Mouse (Mus musculus) brain, adult 2 months (tissue): Measurements from ENCODE around the gene Txndc12.

Experiments
- DNase-seq: peaks from one replicate; pipeline ENCODE4 v3.0.0; 2011; ENCODE audit warnings: low read depth, low spot score

Gene Txndc12

DNA sequence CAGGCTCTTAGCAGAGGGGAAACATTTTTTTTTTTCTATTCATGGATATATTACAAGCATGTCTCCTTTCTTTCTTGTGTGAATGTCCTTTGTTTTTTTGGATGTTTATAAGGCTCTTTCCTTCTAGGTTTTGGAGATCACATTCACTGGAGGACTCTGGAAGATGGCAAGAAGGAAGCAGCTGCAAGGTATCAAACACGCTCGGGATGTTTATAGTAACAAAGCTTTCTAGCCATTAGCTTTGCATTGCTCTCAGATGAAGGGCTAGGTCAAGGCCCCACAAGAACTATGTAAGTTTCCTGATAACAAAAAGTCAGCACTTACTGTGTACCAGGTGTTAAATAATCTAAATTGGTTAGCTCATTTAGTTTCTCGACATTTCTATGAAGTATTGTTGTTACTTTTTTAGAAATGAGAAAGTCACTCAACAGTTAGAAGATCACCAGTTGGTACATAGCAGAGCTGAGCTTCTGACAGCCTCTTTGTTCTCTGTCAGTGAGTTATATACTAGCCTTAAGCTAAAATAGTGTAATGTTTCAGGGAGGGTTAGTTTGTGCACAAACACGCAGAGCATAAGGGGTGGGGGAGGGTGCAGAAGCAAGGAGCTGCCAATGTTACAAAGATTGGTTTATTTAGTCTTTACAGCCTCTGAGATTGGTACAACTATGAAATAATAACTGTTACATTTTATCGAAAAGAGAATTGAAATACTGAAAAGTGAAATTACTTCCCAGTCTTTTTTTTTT, 11.6 kb downstream of the Txndc12 start:
- DNase-seq, result no peak

DNA sequence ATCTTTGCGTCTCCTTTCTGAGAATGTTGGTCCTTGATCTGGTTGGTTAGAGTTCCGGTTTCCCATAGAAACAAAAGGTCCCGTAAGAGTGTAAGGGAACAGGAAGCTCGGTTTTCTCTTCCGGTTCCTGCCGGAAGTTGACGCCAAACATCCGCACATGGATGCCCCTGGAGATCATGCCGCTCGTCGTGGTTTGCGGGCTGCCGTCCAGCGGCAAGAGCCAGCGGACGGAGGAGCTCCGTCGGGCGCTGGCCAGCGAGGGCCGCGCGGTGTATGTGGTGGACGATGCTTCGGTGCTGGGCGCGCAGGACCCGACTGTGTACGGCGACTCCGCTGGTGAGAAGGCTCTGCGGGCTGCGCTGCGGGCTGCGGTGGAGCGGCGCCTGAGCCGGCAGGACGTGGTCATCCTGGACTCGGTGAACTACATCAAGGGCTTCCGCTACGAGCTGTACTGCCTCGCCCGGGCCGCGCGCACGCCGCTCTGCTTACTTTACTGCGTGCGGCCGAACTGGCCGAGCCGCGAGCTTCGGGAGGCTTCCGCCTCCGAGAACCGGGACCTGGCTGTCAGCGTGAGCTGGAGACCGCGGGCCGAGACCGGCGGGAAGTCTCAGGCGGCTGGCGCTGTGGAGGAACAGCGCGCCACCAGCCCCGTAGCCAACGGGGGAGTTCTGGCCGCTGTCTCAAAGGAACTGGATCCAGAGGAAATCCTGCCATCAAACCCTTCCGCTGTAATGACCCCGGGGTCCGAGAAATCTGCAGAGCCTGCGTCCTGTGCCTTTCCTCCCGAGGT, 13.5 kb downstream of the Txndc12 start, which contains the start of gene Kti12:
Kti12 (plus strand) TSS at position 71 of the 790 bp plus-strand sequence.
- peak; percentile 96 for DNase-seq

DNA sequence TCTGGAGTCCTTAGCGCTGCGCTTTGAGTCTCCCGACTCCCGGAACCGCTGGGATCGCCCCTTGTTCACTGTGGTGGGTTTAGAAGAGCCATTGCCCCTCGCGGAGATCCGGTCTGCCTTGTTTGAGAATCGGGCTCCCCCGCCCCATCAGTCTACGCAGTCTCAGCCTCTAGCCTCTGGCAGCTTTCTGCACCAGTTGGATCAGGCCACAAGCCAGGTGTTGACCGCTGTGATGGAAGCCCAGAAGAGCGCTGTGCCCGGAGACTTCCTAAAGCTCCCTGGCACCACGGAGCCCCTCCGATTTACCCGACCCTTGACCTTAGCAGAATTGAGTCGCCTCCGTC, 14.1 kb downstream of the Txndc12 start, which contains the start of gene A730015C16Rik:
A730015C16Rik (minus strand) TSS at position 115 of the 344 bp plus-strand sequence.
- peak; percentile 22 for DNase-seq

DNA sequence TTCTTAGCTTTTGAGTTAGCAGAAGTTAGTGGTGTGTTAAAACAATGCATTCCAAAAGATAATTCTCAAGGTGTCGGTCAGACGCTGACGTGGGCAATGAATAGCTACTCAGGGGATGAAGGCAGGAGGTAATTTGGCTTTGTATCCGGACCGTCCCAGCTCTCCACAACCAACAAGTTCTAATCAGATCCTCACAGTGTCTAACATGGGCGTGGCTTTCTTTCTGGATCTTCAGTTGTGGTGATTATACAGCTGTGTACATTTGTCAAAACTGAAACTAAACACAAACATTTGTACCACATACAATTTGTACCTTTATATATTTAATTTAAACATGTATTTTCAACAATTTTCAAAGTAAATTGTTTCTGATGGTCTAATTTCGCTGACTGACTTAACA, 32.4 kb downstream of the Txndc12 start:
- DNase-seq, result no peak

DNA sequence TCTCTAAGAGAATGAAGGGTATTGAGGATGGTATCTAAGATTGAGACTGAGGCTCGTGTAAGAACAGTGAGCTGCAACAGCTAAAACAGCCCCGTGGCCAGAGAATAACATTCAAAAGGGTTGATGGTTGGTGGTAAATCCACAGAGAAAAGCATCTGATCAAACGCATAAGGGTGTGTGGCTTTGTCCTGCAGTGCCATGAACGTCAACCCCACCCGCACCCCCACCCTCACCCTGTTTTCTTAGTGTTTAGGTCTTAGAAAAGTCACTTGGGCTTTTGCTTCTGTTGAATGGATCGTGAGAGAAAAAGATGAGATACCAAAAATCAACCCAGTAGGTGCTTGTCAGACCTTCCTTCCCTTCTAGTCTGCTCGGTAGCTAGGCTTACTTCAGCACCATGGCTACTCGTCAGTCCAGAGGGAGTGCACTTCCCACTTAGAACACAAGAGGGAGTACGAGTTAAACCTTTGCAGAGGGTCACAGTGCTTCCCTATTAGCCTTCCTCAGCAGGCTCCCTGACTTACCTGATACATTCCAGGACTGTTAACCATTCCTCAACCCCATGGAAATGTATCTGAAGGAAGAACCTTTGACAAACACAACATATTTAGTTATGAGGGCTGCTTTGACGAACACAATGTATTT, 35.5 kb downstream of the Txndc12 start:
- peak; percentile 94 for DNase-seq

DNA sequence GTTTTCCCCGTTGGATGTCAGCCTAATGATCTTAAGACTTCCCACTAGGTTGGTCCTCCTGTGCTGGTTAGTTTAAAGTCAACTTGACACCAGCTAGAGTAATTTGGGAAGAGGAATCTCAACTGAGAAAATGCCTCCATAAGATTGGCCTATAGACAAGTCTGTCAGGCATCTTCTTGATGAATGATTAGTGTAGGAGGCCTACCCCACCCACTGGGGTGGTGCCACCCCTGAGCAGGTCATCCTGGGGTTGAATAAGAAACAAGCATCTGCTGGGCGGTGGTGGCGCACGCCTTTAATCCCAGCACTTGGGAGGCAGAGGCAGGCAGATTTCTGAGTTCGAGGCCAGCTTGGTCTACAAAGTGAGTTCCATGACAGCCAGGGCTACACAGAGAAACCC, 39.3 kb downstream of the Txndc12 start:
- DNase-seq, result no peak

DNA sequence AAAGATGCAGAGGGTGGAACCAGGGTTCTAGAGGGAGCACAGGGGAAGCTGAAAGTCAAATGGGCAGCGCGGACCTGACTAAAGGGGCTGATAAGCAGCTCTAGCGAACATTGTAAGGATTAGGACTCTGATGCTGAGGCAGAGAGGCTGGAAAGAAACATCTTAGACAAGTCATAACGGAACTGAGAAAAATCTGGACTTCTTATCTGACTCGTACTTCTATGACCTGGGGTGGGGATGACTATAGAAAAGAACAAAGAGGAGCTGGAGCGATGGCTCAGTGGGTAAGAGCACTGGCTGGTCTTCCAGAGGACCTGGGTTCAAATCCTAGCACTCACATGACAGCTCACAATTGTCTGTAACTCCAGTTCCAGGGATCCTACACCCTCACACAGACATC, 43.5 kb downstream of the Txndc12 start:
- no peak for DNase-seq

DNA sequence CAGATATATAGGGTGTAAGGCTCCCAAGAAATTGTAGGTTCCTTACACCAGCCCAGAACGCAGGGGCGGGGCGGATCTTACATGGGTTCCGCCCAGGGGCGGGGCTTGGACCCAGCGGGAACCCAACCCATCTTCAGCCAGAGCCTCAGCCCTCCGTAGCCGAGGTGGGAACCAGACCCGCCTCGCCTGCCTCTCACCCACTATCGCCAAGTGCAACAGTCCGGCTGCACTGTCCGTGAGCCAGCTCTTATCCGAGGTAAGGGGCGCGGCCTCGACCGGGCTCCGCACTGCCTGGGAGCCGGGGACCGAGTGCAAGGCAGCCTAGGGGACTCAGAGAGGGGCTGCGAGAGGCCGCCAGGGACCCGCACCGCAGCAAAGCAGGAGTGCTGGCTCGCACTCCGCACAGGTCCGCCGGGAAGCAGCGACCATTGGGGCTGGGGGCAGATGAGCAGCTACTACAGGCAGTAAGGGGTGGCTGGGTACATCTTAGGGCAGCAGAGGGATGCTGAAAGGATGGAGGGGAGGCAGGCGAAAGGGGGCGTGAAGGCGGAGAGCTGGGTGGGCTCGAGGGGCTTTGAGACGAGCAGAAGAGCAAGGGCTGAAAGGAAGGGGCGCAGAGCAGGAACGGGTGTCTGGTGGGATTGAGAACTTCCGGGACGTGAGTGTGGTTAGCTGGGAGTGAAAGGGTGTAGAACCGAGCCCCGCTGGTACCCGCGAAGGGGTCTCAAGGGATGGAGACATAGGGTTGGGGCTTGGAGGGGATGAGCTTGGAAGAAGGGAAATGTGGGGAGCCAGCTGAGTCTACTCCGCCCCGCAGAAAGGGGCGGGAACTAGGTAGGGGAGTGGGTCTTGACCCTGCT, 44.8 kb downstream of the Txndc12 start, which contains the start of gene Rab3b:
Rab3b (plus strand) TSS at position 101 of the 860 bp plus-strand sequence.
- peak; percentile 59 for DNase-seq

DNA sequence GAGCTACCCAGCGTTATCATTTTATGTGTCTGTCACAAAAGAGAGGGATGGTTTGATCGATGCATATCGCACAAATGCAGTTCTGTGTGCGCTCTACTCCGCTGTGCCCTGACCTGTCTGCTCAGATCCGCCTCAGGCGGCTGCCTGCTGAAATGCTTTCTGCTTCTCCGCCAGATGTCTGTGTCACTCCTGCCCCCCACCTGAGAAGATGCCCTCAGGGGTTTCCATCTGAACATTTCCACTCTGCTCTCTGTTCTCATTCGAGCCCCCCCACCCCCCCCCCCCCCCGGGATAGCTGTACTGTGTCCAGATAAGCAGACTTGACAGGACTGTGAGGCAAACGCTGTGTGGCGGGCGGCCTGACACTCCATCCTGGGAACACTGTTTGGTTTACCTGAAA, 49.4 kb downstream of the Txndc12 start:
- DNase-seq, result peak; percentile 18

DNA sequence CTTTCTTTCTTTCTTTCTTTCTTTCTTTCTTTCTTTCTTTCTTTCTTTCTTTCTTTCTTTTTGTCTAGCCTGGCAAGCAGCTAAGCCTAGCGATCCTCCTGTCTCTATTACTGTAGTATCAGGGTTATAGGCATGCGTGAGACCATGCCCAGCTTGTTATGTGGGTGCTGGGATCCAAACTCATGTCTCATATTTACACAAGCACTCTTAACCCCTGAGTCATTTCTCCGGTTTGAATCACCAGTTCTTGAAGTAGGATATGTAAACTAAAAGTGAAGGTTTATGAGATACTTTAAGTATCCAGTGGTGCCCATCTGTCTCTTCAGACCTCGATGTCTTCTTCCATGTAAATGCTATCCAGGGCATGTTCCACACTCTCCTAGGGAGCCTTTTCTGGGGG, 53.1 kb downstream of the Txndc12 start:
- no peak for DNase-seq

DNA sequence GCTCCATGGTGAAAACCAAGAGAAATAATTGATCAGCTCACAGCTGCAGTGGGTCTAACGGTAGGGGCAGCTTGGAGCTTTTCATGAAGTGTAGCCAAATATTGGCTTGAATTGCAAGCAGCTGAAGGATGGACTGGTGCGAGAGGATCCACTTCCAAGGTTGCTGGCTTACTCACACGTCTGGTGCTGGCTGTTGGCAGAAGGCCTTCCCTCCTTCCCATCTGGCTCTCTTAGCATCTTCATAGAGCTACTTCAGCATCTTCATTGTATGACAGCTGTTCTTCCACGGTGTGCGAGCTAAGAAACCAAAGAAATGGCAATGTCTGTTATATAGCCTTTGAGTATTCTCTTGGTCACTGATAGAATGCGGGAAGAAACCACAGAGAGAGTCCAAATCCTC, 56.5 kb downstream of the Txndc12 start:
- peak; percentile 71 for DNase-seq

DNA sequence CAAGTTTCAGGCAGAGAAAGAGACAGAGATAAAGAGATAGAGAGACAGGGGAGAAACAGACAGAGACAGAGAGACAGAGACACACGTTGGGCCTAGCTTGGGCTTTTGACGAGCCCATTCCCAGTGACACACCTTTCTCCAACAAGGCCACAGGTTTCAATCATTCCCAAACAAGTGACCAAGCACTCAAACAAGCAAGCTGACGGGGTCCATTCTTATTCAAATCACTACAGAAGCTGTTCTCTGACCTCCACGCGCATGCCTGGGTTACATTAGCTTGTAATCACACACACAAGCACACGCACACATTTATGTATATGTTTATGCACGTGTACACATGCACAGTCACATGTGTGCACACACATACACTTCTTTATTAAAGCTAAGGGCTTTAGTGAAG, 66.0 kb downstream of the Txndc12 start:
- no peak for DNase-seq

DNA sequence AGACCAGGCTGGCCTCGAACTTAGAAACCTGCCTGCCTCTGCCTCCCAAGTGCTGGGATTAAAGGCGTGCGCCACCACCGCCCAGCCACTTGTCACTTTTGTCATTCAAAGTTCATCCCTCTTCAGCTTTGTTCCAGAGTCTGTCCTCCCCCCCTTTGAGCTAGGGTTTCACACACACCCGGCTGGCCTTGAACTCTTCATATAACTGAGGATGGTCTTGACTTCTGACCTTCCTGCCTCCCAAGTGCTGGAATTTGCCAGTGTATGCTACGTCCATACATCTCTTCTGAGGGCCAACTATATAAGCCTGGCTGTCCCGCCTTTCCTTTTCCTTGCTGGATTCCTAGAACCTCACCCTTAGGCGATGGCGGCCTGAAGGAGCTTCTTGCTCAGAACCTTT, 68.5 kb downstream of the Txndc12 start:
- DNase-seq, result no peak

DNA sequence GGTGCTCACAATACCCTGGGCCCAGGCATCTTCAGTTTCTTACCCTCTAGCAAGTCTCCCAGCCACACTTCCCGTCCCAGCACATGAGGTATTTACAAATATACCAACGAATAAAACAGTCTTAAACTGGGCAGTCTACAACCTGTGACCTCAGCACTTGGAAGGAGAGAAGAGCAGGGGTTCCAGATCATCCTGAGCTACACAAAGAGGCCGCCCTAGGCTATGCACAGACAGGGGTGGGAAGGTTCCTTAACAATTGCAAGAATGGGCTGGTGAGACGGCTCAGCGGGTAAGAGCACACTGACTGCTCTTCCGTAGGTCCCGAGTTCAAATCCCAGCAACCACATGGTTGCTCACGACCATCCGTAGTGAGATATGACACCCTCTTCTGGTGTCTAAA, 68.9 kb downstream of the Txndc12 start:
- DNase-seq, result no peak

DNA sequence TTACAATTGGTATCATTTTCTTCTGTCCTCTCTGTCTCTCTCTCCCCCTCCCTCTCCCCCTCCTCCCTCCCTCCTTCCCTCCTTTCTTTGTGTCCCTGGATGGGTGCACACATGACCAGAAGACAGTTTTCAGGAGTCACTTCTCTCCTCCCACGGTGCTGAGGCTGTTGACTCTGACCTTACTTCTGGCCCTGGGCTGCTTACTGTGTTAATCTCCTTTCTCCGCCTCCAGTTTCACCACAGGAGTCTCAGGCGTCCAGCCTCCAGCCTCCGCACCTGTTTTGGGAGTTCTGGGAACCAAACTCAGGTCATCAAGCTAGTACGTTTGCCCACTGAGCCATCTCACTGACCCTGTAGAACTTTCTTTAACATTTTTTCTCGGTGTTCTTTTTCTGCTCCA, 69.7 kb downstream of the Txndc12 start:
- no peak for DNase-seq

DNA sequence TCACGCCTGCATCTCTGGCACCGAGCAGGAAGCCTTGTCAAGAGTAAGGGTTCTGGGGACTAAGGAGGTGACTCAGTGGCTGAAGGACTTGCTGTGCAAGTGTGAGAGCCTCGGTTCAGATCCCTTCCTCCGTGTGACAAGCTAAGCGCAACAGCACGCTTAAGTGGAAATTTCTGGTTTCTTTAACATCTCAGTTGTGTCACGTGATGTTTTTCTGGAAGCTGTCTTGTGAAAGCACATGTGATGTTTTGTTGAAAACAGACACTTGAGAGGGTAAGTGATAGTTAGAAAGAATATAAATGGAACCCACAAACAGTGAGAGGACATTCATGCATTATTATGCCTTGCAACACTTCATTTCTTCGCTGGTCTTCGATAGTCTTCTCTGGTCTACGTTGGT, 70.4 kb downstream of the Txndc12 start:
- no peak for DNase-seq

DNA sequence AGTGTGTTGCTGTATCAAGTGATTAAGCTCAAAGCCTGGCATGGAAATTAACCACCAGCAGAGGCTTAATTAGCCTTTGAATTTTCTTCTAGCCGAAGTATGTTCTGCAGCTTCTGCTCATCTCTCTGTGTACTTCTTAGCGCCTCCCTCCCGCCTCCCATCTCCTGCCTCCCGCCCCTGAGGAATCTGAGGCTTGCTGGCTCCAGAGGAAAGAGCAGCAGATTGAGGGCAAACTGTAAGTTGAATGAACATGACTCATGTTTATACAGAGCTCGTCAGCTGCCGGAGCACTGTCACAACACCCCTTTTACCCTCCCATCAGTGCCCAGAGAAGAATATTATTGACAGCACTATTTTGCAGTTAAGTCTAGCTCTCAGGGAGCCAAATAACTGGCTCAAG, 71.5 kb downstream of the Txndc12 start:
- peak; percentile 90 for DNase-seq

DNA sequence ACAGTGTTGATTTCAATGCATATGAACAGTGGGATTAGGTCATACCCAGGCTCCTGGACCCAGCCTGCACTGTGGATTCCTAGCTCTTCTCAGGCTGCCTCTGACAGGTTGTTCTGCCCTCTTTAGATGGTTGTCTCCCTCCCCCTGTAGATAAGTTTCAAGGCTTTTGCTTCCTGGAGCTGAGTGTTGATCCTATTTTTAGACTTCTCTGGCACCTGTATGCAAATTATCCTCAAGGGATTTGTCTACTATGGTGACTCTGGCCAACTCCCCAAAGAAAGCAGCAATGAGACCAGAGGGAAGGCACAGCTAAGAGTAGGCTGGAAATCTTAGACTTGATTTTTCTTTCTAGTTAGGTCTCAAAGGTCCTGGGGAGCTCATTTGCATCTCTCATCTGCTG, 73.1 kb downstream of the Txndc12 start:
- DNase-seq, result peak; percentile 44

DNA sequence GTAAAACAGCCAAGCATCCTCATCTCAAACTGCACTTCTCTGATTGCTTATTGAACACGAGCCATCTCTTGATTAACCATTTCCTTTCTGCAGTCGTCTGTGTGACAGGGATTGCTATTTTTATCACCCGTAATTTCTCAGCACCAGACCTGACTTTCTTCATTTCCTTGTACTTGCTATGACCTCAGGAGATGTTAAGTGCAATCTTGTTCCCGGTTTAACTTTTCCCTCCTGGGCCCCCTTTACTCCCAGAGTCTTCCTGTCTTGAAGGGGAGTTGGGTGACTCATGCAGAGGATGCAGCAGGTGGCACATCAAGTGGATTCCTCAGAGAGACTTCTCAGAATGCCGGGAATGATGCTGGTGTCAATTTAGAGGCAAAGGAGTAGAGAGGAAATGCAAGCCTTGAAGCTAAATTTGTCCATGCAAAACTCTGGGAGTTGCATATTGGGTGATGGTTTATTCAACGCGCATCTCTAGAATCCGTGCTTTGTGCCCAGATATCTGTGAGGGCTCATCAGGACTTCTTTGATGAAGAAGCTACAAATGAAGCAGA, 75.5 kb downstream of the Txndc12 start:
- peak; percentile 74 for DNase-seq
